ENCODE assay signal across 7 mouse cellular contexts in the genomic region with DNA sequence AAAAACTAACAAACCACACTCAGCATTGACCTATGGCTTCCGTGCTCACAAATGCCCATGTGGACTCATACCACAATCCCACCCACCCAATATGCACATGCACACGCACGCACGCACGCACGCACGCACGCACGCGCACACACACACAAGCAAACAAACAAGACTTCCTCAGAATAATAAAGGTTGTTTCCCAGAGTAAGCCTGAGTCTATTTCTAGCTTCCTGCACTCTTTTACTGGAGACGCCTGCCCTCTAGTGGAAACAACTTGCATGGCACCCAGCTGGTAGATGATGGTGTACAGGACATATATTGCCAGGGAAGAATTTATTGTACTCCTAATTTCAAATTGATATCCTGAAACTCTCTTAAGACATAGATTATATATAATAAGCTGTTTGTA. TPM values are rescaled to one million over a fixed set of nuclear protein-coding genes. Genes with fewer than 3 reads are reported as not detected.
A peak's percentile ranks its signal among the peaks of the same experiment; 100 is the strongest.
DNase-seq lines count a peak whose midpoint lies in the region; ATAC-seq and TF ChIP-seq lines count a peak whose summit lies in the region.

No protein-coding gene starts in this region.

- TF ChIP-seq CTCF in intestine, postnatal 0 days (IDR thresholded peaks at IDR 0.05; ENCODE audit: low read depth) = peak; percentile 86

- WGBS in intestine, postnatal 0 days = 18% methylated on average over 11 of the region's 11 CpGs
- WGBS in midbrain, embryonic 12.5 days = 25% methylated on average over 11 of the region's 11 CpGs

- H3K4me2 ChIP-seq in intestine, postnatal 0 days (replicated peaks; ENCODE audit: low read depth) = 0 out of 2 replicates have a peak overlapping the region, but pooled peaks have one; percentile 21
- peak overlapping the region; percentile 34 for H3K4me2 ChIP-seq in midbrain, embryonic 12.5 days (replicated peaks)

- intact Hi-C loops in left cerebral cortex, postnatal 25 days (cut with DNase I) = loop anchor here (2.0 to 5.0 kb wide), 3 partner anchors 239 to 579 kb away; no protein-coding TSS in a partner anchor

- H3K27me3 ChIP-seq in intestine, postnatal 0 days (replicated peaks; ENCODE audit: control insufficient read depth, insufficient read depth, low read length) = no peaks in the 10 kb centered on the region
- no peaks in the 10 kb centered on the region for H3K27me3 ChIP-seq in midbrain, embryonic 12.5 days

- H3K9me3 ChIP-seq in intestine, postnatal 0 days (ENCODE audit: control insufficient read depth) = no peaks in the 10 kb centered on the region
- H3K9me3 ChIP-seq in midbrain, embryonic 12.5 days = no peaks in the 10 kb centered on the region

- no peak overlapping the region for H3K9ac ChIP-seq in intestine, postnatal 0 days (ENCODE audit: low read depth, low read length)
- no peak overlapping the region for H3K9ac ChIP-seq in midbrain, embryonic 12.5 days (replicated peaks)

- no peaks in the 10 kb centered on the region for H3K36me3 ChIP-seq in intestine, postnatal 0 days (ENCODE audit: control insufficient read depth, insufficient read depth)
- H3K36me3 ChIP-seq in midbrain, embryonic 12.5 days = no peaks in the 10 kb centered on the region

- H3K4me1 ChIP-seq in intestine, postnatal 0 days (replicated peaks; ENCODE audit: control insufficient read depth, insufficient read depth, low read length) = no peaks in the 10 kb centered on the region
- no peaks in the 10 kb centered on the region for H3K4me1 ChIP-seq in midbrain, embryonic 12.5 days

- DNase-seq in adrenal gland, adult 8-10 months = peak; percentile 10
- DNase-seq in embryo, embryonic 10 days (ENCODE audit: low spot score) = peak; percentile 72
- DNase-seq in gastrocnemius, postnatal 25 days = peak; percentile 9
- peak; percentile 83 to 90 for DNase-seq in left cerebral cortex, postnatal 25 days (ENCODE audit: low spot score in 2 of 2)
- peak; percentile 27 for DNase-seq in spleen, adult 12 weeks (ENCODE audit: low spot score)

- H3K4me3 ChIP-seq in intestine, postnatal 0 days (ENCODE audit: low read depth, low read length) = no peak overlapping the region
- no peak overlapping the region for H3K4me3 ChIP-seq in midbrain, embryonic 12.5 days

- no peak overlapping the region for H3K27ac ChIP-seq in intestine, postnatal 0 days (ENCODE audit: low read depth, low read length)
- no peak overlapping the region for H3K27ac ChIP-seq in midbrain, embryonic 12.5 days (replicated peaks)

- no peak for ATAC-seq in intestine, postnatal 0 days
- peak; percentile 93 for ATAC-seq in midbrain, embryonic 12.5 days (ENCODE audit: low FRiP score, low read depth)

RNA-seq across cellular contexts. Expression of a gene that starts 29.8 kb away (rescaled TPM):
- under 1 TPM in 3 of 4 experiments, not detected in 1; 0.14 to 0.94 (median 0.34) TPM for total RNA-seq in adrenal gland, adult 8-10 months (2022)
- not detected for total RNA-seq in gastrocnemius, postnatal 25 days (2021)
- polyA plus RNA-seq in intestine, postnatal 0 days (2015; fragmentation: Nextera tagmentation; extraction: Ambion mirVana) = not detected in 2 replicates
- total RNA-seq in left cerebral cortex, postnatal 25 days (2021) = under 1 TPM in 1 of 2 experiments, not detected in 1; 0.30 TPM
- not detected in 2 replicates for polyA plus RNA-seq in midbrain, embryonic 12.5 days (2016; fragmentation: Nextera tagmentation; extraction: Ambion mirVana)

Comparison
In these comparisons a context has a peak if more than half of its experiments do, and no peak if none do; other contexts are left out.
1. DNase-seq: peak in every context shown above with its lines; median percentile 86 in left cerebral cortex, postnatal 25 days; 72 in embryo, embryonic 10 days; 27 in spleen, adult 12 weeks; 10 in adrenal gland, adult 8-10 months; 9 in gastrocnemius, postnatal 25 days.